Mouse (Mus musculus) embryo, embryonic 11.5 days (tissue): Measurements from ENCODE around the gene Itgal.
"Not testable (repeated sequence)": the region's sequence is repeated elsewhere in the genome, so short reads cannot be mapped to it uniquely, and the experiment has no call there.

Experiments
- DNase-seq: peaks from one replicate; pipeline ENCODE4 v3.0.0-alpha.2; 2012; ENCODE audit warnings: low read depth, low spot score

Gene Itgal

DNA sequence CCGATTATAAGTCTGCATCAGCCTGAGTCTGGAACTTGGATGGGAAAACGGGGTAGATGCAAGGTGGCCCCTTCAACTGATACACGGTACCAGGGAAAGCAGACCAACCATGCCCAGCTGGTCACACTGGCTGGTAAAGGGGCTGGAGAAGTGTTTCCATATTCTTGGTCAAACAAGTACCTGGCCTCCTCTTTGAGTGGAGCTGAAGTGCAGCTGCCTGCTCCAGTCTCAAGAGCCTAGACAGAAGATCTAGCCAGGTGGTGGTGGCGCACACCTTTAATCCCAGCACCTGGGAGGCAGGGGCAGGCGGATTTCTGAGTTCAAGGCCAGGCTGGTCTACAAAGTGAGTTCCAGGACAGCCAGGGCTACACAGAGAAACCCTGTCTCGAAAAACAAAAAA, 45.8 kb downstream of the Itgal start:
- DNase-seq = not testable (repeated sequence)

DNA sequence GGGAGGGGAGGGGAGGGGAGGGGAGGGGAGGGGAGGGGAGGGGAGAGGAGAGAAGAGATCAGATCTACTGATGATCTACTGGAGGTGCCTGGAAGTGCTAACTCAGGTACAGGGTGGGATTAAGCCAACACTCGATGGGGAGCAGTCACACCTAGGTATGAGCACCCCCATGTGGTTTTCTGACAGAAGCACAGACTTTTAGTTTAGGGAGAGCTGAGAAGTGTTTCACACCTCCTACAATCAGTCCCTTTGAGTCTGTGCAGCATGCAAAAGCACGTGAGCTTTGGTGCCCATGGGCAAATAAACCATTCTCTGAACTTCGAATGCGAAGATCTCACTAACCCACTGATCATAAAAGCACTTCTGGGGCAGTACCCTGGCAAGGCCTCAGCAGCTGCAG, 46.3 kb downstream of the Itgal start:
- no peak for DNase-seq

DNA sequence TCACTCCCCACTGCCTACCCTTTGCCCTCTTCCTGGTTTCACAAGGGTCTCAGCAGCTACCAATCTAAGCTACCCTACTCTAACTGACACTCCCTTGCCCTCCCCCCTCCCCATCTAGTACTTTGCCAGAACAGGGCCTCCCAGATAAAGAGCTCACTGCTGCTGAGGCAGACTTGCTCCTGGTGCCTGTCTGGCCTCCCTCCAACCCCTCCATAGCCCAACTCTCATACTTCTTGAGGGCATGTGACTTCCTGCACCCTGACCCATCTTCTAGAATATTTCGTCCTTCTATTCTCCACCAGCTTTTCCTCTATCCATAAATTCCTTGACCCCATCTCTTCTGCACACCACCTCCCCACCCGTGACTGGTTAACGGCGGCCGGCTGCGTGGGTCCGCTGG, 46.8 kb downstream of the Itgal start:
- DNase-seq = no peak

DNA sequence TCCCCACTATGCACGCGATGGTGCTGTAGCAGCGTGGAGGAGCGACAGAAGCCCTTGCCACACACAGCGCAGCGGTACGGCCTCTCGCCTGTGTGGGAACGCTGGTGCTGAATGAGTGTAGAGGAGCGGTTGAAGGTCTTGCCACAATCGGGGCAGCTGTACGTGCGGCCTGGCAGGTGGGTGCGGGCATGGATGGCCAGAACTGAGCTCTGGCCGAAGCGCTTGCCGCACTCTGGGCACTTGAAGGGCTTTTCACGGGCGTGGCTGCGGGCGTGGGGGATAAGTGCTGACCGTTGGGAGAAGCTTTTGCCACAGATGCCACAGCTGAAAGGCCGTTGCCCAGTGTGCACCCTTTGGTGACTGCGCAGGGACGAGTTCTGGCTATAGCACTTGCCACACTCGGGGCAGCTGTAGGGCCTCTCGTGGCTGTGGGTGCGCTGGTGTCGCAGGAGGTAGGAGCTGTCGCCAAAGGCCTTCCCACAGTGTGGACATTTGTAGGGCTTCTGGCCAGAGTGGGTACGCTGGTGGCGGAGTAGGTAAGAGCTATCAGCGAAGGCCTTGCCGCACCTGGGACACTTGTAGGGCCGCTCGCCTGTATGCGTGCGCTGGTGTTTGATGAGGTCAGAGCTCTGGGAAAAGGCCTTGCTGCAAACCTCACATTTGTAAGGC, 47.4 kb downstream of the Itgal start:
- no peak for DNase-seq

DNA sequence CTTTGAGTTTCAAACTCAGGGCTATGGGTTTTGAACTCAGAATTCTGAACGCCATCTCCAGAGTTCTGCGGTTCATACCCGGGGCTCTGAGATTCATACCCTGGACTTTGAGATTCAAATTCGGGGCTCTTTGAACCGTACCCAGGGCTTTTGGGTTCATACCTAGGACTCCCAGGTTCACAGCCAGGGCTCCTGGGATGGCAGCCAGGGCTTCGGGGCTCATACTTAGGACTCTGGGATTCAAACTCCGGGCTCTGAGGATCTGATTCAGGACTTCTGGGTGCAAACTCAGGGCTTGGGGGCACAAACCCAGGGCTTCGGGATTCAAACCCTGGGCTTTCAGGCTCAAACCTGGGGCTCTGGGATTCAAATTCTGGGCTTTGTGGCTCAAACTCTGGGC, 48.3 kb downstream of the Itgal start:
- no peak for DNase-seq

DNA sequence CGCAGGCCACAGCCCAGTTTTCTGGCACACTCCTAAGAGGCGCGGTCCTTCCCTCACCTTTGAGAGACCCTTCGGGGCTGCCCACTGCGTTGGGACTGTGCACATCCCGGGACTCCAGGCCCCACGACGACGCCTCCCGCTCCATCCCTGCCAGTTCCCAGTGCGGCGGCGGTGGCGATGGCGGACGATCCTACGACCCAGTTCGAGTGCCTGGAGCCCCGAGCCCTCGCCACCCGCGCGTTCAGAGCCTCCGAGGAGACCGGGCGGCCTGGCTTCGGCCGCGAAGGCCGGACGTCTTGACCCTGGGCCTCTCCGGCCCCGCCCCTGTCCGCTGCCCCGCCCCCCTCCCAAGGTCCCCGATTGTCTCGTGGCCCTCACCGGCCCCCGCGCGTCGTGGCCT, 49.0 kb downstream of the Itgal start:
- DNase-seq = peak; percentile 31

DNA sequence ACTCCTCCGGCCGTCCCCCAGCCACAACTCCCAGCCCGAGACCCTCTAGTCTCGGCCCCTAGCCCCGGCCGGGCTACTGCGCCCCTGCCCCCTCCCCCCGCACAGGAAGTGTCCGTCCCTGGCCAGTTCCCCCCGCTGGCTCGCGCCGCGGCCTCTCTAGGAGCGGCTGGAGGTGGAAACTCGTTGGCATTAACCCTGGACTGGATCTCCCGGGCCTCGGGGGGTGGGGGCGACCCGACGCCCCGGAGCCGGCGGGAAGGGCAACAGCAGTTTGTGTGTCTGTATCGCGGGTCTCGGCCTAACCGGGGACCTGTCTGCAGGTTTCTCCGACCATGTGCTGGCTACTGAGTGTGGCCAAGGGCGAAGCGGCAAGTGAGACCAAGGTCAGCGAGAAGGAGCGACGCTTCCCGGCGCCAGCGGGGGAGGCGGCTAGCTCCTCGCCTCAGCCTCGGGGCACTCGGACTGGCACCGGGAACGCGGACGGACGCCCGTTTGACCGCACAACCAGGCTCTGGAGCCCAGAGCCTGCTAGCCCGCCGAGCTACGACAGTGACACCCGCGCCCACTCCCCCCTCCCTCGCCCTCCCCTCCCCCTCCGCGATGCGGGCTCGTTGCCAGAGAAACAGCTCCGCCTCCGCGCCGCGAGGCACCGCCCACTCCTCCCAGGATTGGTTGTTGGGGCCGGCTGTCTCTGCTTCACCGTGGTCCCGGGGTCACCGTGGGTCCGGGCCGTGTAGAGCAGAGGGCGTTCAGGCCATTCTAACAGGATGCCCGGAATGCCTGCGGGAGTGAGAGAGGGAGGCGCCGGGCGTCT, 49.7 kb downstream of the Itgal start, which contains the start of gene Zfp768:
Gene Zfp768, minus strand, starts transcription at position 78 of the 814 bp plus-strand sequence.
- DNase-seq = peak; percentile 90

DNA sequence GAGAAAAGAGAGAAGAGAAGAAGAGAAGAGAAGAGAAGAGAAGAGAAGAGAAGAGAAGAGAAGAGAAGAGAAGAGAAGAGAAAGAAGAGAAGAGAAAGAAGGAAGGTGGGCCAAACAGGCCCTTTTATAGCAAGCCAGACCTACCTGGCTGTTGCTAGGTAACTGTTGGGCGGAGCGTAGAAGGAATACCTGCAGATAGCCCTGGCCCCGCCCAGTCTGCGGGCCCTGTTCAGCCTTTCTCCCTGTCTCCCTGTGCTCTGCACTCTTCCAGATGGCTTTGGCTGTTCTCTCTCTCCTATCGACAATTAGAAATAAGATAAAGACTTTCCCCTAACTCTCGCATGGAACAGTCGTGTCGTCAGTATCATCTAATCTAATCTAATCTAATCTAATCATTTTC, 50.6 kb downstream of the Itgal start:
- no peak for DNase-seq

DNA sequence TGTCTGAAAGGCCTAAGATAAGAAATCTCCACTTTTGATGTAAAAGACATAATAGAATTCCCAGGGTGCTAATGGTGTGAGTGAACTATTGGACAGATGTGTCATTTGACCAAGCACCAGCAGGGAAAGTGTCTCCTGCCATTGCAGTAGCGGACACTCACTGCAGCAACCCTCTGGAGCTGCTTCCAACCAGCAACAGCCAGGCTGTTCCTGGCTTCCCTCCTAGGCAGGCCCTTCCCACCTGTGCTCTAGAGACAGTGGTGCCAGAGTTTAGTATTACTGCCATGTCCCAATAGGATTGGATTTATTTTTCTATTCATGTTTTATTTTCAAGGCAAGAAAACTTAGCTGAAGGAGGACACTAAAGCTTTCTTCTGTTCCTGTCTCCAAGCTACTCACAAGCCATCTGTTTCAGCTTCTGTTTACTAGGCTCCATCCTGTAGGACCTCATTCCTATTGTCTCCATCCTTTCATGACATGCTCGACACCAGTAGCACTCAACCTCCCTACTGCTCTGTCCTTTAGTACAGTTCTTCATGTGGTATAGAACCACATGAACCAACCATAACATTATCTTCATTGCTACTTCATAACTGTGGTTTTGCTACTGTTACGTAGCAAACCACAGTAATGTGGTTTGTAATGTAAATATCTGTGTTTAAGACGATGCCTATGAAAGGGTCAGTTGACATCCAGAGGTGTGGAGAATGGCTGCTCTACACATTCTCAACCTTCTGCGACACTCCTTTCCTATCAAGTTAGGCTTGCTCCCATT, 55.4 kb downstream of the Itgal start:
- no peak for DNase-seq

DNA sequence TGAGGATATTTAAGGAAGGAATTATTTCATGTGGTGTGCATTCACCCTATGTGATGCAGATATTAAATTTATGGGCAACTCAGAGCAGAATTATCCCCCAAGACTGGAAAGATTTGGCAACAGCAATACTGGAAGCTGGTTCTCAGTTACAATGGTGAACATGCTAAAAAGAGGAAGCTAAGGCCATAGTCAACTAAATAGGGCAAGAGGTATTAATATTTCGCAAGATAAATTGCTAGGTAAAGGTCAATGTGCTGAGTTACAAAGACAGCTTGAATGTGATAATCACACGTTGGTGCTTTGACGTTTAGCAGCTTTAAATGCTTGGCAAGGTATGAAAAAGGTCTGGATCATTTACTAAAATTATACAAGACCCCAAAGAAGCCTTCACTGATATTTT, 59.7 kb downstream of the Itgal start:
- no peak for DNase-seq

DNA sequence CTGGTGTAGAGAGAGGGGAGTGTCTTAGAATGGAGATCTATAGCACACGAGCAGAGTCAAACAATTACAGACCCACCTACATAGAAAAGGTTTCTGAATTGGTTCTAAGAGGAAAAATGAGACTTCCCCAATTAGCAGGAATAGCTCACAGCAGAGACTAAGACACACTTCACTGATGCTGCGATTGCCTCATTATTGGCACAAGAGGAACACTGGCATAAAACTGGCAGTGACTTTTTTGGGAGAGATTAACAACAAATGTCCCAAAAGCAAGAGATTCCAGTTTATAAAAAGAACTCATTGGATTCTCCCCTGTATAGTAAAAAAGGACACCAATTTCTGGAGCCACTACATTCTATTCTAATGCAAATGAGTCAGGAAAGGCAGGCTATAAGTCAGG, 61.8 kb downstream of the Itgal start:
- DNase-seq = no peak

DNA sequence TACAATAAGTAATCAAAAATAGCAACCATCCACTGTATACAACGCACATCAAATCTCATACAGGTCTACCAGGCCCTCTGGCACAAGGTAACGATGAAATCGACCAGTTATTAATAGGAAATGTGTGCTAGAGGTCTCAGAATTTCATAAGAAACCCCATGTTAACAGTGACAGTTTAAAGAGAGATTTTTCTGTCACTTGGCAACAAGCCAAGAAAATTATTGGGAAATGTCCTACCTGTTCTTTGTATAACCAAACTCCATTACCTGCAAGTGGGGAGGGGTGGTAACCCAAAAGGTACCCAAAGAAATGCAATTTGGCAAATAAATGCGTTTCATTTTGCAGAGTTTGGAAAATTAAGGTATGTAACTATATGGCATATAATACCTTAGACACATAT, 62.4 kb downstream of the Itgal start:
- no peak for DNase-seq

DNA sequence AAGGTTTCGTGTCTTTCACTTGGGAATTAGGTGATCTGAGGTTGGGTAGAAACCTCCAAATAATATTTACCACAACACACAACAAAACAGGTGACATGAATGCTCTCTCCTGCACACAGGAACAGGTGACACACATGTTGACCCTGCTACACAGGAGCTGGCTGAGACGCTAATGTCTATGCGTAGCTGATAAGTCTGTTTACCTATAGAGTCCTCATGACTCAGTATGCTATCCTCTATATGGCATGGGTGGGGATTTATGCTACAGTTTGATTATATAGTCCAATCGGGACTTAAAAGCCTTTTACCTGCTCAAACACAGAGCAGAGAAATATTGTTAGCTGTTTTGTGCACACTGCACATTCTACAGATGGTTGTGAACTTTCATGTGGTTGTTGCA, 64.2 kb downstream of the Itgal start:
- DNase-seq = no peak

DNA sequence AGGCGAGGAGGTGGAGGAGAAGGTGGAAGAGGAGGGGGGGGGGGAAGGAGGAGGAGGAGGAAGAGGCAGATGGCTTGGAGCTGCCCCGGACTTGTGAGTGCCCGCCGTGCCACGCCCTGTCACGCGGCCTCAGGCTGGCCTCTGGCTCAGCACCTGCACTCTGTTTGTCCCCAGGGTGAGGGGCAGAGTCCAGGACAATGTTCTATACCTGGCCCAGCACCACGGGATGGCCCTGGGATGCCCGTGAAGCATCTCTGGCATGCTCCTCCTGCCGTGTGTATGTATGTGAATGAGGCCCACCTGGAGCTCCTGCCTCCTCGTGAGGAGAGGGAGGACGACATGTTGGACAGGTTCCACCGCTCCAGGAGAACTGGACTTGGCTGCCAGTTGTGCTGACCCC, 65.4 kb downstream of the Itgal start:
- DNase-seq = no peak

DNA sequence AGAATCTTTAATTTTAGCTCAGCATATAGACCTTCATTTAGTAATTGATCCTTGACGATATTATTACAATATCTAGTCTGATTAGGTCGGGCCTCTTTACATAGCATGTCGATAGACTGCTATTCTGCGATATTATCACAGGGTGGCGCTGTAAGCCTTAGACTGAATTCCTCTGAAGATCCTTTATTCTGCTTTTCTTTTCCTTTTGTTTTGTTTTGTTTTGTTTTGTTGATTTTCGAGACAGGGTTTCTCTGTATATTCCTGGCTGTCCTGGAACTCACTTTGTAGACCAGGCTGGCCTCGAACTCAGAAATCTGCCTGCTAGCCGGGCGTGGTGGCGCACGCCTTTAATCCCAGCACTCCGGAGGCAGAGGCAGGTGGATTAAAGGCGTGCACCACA, 66.4 kb downstream of the Itgal start:
- DNase-seq = not testable (repeated sequence)

DNA sequence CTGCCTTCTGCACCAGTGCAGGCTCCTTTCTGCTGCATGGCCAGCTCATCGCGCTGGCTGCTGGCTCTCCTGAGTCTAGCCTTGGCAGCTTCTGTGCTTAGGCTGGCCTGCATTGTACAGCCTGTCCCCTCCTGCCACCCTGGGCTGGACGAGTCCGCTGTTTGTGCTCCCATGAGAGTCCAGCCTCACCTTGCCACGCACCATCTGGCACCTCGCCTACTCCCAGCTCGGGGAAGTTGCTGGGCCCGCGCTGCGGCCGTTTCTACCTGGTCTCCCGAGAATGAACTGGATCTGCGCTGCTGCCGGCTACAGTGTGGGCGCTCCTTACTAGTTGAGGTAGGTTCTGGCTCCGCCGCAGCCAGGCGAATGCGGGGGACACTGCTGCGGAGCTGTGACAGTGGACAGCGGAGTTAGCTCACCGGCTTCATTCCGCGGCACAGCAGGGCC, 67.4 kb downstream of the Itgal start:
- no peak for DNase-seq

DNA sequence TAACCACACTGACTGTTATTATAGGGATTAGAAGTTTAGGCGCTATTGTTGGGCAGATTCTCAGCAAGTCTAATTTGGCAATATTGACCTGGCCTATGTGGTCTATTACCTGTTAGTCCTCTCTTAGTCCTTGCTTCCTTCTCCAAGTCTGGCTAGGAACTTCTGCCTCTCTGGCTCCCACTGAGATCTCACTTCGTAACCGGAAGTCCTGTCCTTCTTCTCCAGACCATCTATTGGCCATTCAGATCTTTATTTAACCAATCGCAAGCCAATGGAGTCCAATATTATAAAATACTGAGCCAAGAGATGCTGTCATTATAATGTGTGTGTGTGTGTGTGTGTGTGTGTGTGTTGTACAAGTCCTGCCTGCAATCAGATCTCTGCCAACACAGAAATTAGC, 68.1 kb downstream of the Itgal start:
- DNase-seq = no peak

DNA sequence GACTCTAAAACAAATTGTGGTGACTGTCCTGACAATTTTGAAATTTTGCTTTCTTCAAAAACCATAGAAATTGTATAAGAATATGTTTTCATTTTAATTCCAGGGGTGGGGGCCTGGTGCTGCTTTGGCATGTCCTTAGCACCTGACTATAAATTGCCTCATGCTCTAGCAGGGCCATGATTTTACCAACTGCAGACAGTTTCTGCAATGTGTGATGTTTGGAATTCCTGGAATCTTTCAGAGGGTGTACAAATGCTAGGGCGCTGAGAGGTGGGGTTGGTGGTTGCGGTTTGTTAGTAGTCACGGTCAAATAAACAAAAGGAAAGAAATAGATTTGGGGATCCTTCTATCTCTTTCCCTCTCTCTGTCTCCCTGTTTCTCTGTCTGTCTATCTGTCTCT, 70.2 kb downstream of the Itgal start:
- no peak for DNase-seq

DNA sequence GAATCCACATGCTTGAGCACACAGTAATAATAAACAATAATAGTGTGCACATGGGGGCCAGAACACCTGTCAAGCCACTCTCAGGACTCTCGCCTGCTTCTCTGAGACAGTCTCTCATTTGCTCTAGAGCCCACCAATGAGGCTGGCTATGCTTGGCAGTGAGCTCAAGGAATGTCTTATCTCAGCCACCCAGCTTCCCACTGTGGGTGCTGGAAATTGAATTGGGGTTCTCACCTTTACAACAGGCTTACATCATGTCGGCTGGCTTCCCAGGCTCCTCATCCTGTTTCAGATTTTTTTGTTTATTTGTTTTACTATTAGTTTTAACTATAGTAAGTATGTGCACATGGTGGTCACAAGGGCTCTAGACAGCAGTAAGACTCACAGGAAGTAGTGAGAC, 75.2 kb downstream of the Itgal start:
- DNase-seq = no peak

DNA sequence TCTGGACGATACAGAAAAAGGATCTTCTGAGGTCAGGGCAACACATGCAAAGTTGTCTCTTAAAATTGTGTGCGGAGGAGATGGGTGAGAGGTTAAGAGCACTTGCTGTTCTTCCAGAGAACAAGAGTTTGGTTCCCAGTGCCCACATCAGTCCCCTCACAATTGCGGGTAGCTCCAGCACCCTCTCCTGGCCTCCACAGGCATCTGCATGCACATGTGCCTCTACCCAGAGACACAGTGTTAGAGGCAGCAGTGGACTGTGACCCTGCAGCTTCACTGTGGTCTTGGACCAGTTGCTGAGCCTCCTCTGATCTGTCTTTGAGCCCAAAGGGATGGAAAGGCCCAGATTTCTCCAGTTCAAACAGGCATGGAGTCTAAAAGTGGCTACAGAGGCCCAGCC, 75.8 kb downstream of the Itgal start:
- not testable (repeated sequence) for DNase-seq

DNA sequence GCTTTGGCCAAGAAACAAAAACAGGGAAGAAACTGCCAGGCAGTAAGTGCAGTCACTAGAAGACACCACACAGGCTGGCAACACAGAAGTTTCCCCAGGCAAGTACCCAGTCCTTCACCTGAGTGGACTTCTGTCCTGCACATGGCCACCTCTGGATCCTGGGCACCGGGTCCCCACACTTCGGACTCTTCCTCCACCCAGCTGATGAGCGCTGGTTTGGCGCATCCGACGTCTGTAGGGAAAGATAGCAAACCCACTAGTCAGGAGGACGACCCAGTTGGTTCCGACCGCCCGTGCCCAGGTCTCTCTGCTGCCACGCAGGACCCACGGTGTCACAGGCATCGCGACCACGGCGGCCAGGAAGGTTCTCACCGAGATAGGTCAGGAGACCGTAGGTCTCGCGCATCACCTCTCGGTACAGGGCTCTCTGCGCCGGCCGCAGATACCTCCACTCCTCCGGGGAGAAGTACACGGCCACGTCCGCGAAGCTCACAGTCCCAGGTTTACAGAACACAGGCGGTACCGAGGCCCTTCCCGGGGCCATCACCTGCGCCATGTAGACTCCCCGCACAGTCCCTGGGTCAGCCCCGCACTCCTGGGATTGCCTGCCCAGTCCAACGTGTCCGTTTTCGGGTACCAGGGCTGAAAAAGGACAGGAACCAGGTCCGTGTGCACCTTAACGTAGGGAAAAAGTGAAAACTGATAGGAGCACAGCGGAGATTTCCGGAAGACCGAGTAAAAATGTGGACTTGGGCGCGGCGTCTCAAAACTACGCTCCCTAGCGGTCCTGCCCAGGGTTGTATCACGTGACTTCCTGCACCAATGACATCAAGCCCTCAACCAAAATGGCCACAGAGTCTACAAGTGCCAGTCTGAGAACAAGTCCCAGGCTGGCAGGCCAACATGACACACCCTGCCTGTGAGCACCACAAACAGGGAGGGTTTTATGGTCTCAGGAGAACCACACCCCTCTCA, 79.5 kb downstream of the Itgal start, which contains the start of gene Zfp747:
Gene Zfp747, minus strand, starts transcription at position 780 of the 975 bp plus-strand sequence.
- peak; percentile 82 for DNase-seq
